Mouse (Mus musculus): ENCODE measurements around the gene Styk1.

Gene Styk1

GRCm38 (mm10) chr6:131369866-131370616, 16.6 kb upstream of the Styk1 start:
- DNase-seq: peak in 1 of 2 experiments; percentile 37

DNA sequence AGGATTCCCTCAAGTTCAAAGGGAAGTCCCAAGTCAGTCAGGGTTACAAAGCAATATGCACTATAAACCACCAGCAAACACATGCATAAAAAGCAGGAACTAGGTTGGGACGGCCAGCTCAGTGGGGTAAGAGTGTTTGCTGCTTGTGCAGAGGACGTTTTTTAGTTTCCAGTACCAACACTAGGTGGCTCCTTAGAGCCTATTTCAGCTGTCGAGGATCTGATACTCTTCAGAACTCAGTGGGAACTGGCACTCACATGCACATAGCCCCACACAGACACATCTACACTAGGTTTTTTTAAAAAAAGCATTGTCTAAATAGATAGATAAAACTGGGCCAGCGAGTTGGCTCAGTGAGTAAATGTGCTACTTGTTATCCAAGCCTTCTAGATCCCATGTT, 13.7 kb upstream of the Styk1 start:
- DNase-seq: peak in 1 of 2 experiments; percentile 47

GRCm38 (mm10) chr6:131364353-131364752, 11.0 kb upstream of the Styk1 start:
- no peak for DNase-seq

- no peak for DNase-seq
These were observed 9.8 kb upstream of the Styk1 start for GRCm38 (mm10) chr6:131362987-131363765.

DNA sequence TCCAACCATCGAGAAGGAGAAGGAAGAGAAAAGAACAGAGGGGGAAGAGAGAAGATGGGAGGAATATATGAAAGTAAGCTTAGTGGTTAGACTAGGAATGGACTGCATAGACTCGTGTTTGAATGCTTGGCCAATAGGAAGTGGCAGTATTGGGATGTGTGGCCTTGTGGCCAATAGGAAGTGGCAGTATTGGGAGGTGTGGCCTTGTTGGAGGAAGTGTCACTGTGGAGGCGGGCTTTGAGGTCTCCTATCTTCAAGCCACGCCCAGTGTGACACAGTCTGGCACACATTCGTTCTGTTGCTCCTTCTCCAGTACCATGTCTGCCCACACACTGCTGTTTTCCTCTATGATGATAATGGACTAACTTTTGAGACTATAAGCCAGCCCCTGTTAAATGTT, 7.3 kb upstream of the Styk1 start:
- DNase-seq: no peak

DNA sequence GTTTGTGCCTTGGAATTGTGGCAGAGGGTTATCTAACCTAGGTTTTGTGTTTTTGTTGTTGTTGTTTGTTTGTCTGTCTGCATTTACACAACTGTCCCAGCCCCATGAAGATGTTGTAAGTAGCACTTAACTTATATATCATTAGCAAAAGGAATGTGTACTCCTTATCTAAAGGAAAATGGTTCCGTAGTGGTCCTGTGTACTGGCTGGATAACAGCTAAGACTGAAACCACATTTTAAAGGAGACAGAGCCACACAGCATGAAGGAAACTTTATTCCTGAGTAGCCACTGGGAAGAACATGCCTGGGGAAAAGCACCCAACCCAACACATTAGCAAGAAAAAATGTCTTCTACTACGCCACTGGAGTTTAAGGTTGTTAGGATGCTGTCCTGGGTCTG, 6.1 kb upstream of the Styk1 start:
- DNase-seq: no peak

- DNase-seq: no peak
These were observed 1.5 kb upstream of the Styk1 start for GRCm38 (mm10) chr6:131354913-131355312.

GRCm38 (mm10) chr6:131347026-131347425, 6.4 kb downstream of the Styk1 start:
- no peak for DNase-seq

DNA sequence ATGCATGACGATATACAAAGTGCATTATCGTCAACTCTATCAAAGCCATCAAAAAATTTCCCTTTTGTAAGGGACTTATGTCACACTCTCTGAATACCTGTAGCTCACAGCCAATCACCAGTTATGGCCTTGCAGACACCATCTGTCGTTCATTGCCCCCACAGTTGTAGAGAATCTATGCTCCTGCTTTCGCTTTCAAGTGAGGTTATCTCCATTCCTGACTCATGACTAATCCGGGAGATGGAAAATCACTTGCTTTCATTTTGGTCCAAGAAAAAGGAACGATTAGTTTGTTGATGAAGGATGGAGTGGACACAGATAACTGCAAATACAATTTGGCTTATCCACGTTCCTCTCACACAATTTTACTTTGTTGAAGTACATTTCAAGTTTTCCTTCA, 9.1 kb downstream of the Styk1 start:
- no peak for DNase-seq

GRCm38 (mm10) chr6:131340082-131340481, 13.3 kb downstream of the Styk1 start:
- no peak for DNase-seq

GRCm38 (mm10) chr6:131339309-131339708, 14.1 kb downstream of the Styk1 start:
- DNase-seq: no peak

- no peak for DNase-seq
These were observed 14.6 kb downstream of the Styk1 start for GRCm38 (mm10) chr6:131338787-131339186.

GRCm38 (mm10) chr6:131327076-131327475, 26.3 kb downstream of the Styk1 start:
- DNase-seq: no peak

DNA sequence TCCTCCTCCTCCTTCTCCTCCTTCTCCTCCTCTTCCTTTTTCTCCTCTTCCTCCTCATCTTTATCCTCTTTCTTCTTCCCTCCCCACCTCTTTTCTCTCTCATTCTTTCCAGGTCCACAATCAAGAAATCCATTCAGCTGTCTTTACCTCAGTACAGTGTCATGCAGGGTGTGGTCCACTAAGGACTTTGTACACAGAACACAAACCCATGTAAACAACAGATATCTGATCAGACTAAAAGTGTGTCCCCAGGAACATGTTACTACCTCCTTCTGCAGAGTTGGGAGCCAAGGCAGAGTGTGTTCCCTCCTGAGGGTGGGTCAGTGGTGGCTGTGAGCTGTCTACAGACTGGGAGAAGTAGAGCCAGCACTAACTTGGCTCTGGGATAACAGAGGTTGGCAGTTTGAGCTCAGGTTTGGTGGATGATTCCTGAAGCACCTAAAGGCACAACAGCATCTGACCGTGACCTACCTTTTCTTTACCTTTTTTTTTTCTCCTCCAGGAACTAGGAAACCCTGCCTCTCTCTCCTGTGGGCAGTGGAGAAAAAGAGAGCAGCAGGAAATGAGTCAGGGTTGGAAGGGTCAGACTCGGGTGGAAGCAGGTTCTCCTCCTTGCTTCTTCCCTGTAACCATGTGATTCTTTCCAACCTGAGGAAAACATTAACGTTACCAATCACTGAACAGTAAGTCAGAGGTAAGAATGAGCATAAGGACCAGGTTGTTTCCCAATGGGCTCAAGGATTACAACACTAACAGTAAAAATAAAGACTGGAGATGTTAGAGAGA, 31.4 kb downstream of the Styk1 start:
- no peak for DNase-seq

DNA sequence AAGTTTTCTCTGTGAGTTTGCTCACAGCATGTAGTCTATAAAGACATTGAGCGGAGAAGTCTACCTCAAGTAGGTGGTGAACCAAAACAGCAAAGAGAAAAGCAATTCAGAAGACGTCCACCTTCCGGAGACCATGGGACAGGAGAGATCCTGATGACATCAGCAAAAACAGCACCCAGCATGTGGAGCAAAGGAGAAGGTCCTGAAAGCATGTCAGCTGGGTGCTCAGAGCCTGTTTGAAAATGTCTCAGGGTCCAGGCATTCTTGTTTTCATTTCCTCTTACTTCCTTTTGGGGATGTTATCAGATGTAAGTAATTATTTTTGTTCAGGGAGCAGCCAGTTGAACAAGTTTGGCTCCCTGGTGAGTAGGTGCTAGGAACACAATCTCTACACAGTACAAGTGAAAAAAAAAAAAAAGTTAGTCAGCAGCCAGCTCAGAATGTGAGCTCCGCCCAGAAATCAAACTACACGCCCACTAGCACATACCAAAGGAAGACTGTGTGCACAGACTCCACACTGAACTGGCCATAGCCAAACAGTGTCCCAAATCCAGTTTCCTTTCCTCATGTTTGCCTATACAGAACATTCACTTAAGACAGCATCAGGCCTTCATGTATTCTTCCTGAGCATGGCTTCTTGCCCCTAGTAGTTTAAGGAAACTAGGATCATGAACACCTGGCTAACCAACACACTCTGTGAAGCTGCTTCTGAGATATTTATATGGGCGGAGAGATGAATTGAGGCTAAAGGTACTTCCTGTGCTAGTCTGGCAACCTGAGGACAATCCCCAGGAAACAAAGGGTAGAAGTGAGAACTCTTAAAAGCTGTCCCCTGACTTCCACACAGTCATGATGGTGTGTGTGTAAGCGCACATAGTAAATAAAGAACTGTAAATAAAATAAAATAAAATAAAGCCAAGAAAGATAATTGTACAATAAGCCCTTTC, 37.0 kb downstream of the Styk1 start:
- no peak for DNase-seq

- no peak for DNase-seq
These were observed 45.4 kb downstream of the Styk1 start for GRCm38 (mm10) chr6:131308031-131308430.

DNA sequence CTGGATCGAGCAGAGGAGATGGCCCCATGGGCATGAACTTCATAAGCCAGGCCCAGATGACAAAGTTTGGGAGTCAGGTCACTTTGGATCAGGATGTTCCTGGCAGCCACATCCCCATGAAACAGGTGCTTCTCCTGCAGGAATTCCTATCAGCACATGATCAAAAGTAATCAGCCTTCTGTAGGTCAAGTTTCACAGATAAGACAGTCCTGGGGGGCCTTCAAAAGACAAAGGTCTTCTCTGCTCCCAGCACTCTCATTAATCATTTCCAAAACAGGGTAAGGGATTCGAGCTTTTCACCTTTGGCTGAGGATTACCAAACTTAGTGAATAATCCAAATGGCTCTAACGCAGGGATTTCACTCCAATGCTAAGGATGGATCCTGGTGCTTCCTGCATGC, 48.6 kb downstream of the Styk1 start:
- DNase-seq: no peak

- no peak for DNase-seq
These were observed 54.9 kb downstream of the Styk1 start for GRCm38 (mm10) chr6:131298531-131298930.

DNA sequence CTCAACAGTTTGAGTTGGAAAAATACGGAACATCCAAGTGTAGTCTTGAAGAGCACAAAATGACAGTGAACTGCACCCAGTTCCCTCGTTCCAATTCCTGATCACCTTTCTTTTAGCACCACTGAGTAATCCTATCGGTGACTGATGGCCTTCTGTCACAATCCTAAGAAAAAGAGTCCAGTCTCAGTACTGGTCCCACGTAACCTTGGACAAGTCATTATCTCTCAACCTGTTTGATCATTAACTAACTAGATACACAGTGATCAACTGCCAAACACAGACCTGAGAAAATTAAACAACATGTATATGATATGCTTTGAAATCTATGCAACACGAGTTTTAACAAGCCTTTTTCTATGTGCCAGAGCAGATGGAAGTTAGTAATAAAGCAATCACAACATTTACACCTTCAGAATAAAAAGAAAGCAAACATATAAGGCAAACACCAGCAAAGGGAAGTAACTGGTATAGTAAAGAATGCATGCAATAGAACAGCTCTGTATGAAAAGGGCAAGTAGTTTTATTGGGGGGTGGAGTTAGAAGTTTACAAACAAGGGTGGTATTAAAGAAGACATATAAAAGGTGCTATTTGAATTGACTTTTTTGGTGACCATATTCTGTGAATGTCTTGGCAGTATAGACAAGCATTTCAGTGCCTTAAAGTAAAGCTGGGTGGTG, 58.8 kb downstream of the Styk1 start:
- DNase-seq: no peak

GRCm38 (mm10) chr6:131293916-131294315, 59.5 kb downstream of the Styk1 start:
- DNase-seq: no peak

- DNase-seq: peak; percentile 82 to 93
These were observed 60.2 kb downstream of the Styk1 start, which contains the start of gene Magohb for GRCm38 (mm10) chr6:131292991-131293788. TSS of gene Magohb (minus strand) at chr6:131293244.

Data from kidney, postnatal 36 days (tissue).